Mouse (Mus musculus) liver, adult 2 months (tissue): ENCODE measurements around the gene Zpr1. TPM values are rescaled to one million over a fixed set of nuclear protein-coding genes. Genes with fewer than 3 reads are reported as not detected.

Experiments
- DNase-seq: peaks from one replicate; pipeline ENCODE4 v3.0.0-alpha.2; 2011; ENCODE audit warnings: low read depth, low spot score; ENCODE audit errors: extremely low read depth
- H3K27ac ChIP-seq: fragments of 200-500 bp; replicated peaks from 2 replicates; pipeline ENCODE4 v1.5.1; 2012; ENCODE audit warnings: low read depth, mild to moderate bottlenecking, control low read depth, inconsistent platforms, low read length; ENCODE audit not compliant: insufficient read depth
- H3K27me3 ChIP-seq: fragments of 200-500 bp; 2 replicates; pipeline ENCODE4 v1.6.1; 2012; ENCODE audit warnings: mild to moderate bottlenecking, moderate library complexity, low read length, inconsistent platforms; ENCODE audit not compliant: control insufficient read depth, insufficient read depth
- H3K36me3 ChIP-seq: fragments of 200-500 bp; 2 replicates; pipeline ENCODE4 v1.6.1; 2012; ENCODE audit warnings: low read length, inconsistent platforms; ENCODE audit not compliant: control insufficient read depth, insufficient read depth
- H3K4me1 ChIP-seq: fragments of 200-500 bp; 2 replicates; pipeline ENCODE4 v1.6.1; 2011; ENCODE audit warnings: low read length; ENCODE audit not compliant: control insufficient read depth, insufficient read depth
- H3K4me3 ChIP-seq: fragments of 200-500 bp; 2 replicates; pipeline ENCODE4 v1.5.1; 2011; ENCODE audit warnings: low read depth, mild to moderate bottlenecking, control low read depth, low read length, moderate library complexity; ENCODE audit not compliant: insufficient read depth
- H3K79me2 ChIP-seq: fragments of 200-500 bp; 2 replicates; pipeline ENCODE4 v1.6.1; 2012; ENCODE audit warnings: inconsistent platforms, mild to moderate bottlenecking, low read length, moderate library complexity; ENCODE audit not compliant: control insufficient read depth, insufficient read depth
- H3K9ac ChIP-seq: fragments of 200-500 bp; 2 replicates; pipeline ENCODE4 v1.6.1; 2012; ENCODE audit warnings: low read depth, mild to moderate bottlenecking, control low read depth, inconsistent platforms, low read length
- CTCF ChIP-seq: fragments of 200-500 bp; IDR thresholded peaks from 2 replicates; pipeline ENCODE4 v1.5.1; 2011; ENCODE audit warnings: low read depth, low read length, control low read depth
- POLR2A ChIP-seq: fragments of 200-500 bp; IDR thresholded peaks from 2 replicates; pipeline ENCODE4 v1.6.1; 2011; ENCODE audit warnings: low read length, control low read depth; ENCODE audit not compliant: insufficient read depth; ENCODE audit errors: extremely low read depth
- WGBS: fragments of 180-500 bp; shearing (Covaris S2); methylation state at CpG from one replicate; pipeline ENCODE4 v1.1.7; 2018; 5-methylcytosine and 5-hydroxymethylcytosine counted together
- polyA plus RNA-seq: library from polyadenylated mRNA; depleted of rRNA; stranded (reverse); fragments of >200 nt; gene quantifications from 2 replicates; pipeline ENCODE4 v1.2.3, GENCODE M21; 2012; rRNA removed
- total RNA-seq: library from RNA; depleted of rRNA; stranded (reverse); fragments of >200 nt; gene quantifications from 2 replicates; pipeline ENCODE4 v1.2.3, GENCODE M21; 2014; rRNA removed

Gene Zpr1
- total and polyA plus RNA-seq, 2 experiments, result 23.0 to 25.9 TPM

DNA sequence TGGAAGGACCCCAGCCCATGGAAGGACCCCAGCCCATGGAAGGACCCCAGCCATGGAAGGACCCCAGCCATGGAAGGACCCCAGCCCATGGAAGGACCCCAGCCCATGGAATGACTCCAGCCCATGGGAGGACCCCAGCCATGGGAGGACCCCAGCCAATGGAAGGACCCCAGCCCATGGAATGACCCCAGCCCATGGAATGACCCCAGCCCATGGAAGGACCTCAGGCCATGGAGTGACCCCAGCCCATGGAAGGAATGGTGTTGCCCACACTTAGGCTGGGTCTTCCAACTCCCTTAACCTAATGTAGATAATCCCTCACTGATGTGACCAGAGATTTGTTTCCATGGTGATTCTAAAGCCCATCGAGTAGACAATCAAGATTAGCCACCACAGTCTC, 58.4 kb downstream of the Zpr1 start:
- no peaks in the 10 kb centered on the region for H3K79me2 ChIP-seq
- TF ChIP-seq POLR2A (no peak), CTCF (no peak)
- no peak for DNase-seq
- H3K27me3 ChIP-seq, result peaks cover 11% of the 10 kb centered on the region; the same call in 1 of the 2 replicates
- no peak overlapping the region for H3K9ac ChIP-seq
- no peak overlapping the region for H3K4me3 ChIP-seq
- no peak overlapping the region for H3K27ac ChIP-seq
- H3K36me3 ChIP-seq, result no peaks in the 10 kb centered on the region
- 89% methylated on average over 1 of the region's 1 CpGs for WGBS
- H3K4me1 ChIP-seq, result no peaks in the 10 kb centered on the region

Other genes with a start within 250 kb of the Zpr1 start
- 4,768 and 8,294 TPM in 2 replicates for gene Apoa1, start 44.5 kb upstream of the Zpr1 start, total RNA-seq
- gene Apoa1, start 44.5 kb upstream of the Zpr1 start, polyA plus RNA-seq, result 7,598 and 8,406 TPM in 2 replicates
- gene Apoc3, start 37.4 kb upstream of the Zpr1 start, total RNA-seq, result 2,319 and 2,365 TPM in 2 replicates
- gene Apoc3, start 37.4 kb upstream of the Zpr1 start, polyA plus RNA-seq, result 8,710 and 9,739 TPM in 2 replicates
- 187 and 323 TPM in 2 replicates for gene Apoa4, start 32.4 kb upstream of the Zpr1 start, total RNA-seq
- gene Apoa4, start 32.4 kb upstream of the Zpr1 start, polyA plus RNA-seq, result 177 and 239 TPM in 2 replicates
- 771 and 1,014 TPM in 2 replicates for gene Apoa5, start 4.4 kb upstream of the Zpr1 start, total RNA-seq
- 2,298 and 3,079 TPM in 2 replicates for gene Apoa5, start 4.4 kb upstream of the Zpr1 start, polyA plus RNA-seq
- gene Bud13, start 9.9 kb downstream of the Zpr1 start, total RNA-seq, result 2.6 and 3.0 TPM in 2 replicates
- gene Bud13, start 9.9 kb downstream of the Zpr1 start, polyA plus RNA-seq, result 3.2 and 3.6 TPM in 2 replicates
- gene 4931429L15Rik, start 46.9 kb downstream of the Zpr1 start, total RNA-seq, result not detected in 2 replicates
- gene 4931429L15Rik, start 46.9 kb downstream of the Zpr1 start, polyA plus RNA-seq, result not detected in 2 replicates